Mouse (Mus musculus) forelimb bud, embryonic 11.5 days (tissue): ENCODE measurements around the gene Tmem50a.

Experiments
- DNase-seq: peaks from one replicate; pipeline ENCODE4 v3.0.0-alpha.2; 2012; ENCODE audit warnings: low read depth, low spot score

Gene Tmem50a

GRCm38 (mm10) chr4:134914864-134915209, at the start of gene Tmem50a:
Gene Tmem50a, minus strand, starts transcription at chr4:134915024.
- DNase-seq, result peak; percentile 89

- DNase-seq, result peak; percentile 80
These were observed 48.4 kb upstream of the Tmem50a start for GRCm38 (mm10) chr4:134963021-134963776.

- DNase-seq, result peak; percentile 59
These were observed 41.5 kb upstream of the Tmem50a start for GRCm38 (mm10) chr4:134956328-134956727.

DNA sequence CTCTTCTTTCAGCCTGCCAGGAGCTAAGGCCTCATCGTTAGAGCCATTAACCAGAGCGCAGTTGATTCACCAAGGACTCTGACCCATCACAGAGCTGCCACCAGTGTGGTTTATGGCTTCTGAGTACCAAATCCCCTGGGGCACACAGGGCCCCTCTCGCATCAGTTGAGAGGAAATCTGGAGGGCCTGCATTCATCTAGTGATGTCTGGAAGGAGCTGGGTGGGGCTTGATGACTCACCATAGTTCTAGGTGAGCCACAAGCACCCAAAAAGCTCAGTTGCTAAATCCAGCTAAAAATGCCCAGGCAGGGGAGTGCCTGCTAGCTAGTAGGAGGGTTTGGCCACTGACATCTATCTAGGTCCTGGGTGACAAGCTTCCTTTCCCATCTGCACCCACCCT, 41.0 kb upstream of the Tmem50a start:
- DNase-seq, result no peak

GRCm38 (mm10) chr4:134955196-134955595, 40.4 kb upstream of the Tmem50a start:
- DNase-seq, result no peak

GRCm38 (mm10) chr4:134954461-134954860, 39.6 kb upstream of the Tmem50a start:
- DNase-seq, result no peak

DNA sequence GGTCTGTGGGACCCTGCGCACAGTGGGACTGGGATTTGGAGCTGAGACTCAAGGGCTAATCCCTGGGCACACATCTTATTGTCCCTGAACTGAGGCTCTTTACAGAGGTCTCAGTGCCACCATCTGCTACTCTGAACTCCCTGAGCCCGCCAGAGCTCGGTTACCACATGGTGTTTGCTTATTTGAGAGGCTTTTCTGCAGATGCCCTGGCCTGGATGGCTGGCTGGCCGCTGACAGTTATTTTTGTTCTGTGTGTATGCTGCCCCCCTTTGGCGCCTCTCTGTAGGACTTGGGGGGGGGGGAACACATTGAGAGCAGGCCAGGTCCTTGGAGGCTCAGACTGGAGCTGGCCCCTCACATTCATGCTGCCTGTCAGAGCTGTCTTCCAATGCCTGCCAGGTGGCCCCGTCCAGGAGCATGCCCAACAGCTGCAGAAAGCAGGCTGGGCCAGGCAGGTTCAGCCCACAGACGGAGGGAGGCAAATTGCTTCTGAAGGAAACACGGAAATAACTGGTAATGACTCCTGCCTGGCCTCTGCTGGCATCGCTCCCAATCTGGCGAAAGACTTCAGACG, 35.8 kb upstream of the Tmem50a start:
- DNase-seq, result peak; percentile 83

- DNase-seq, result peak; percentile 82
These were observed 31.4 kb upstream of the Tmem50a start for GRCm38 (mm10) chr4:134946024-134946744.

DNA sequence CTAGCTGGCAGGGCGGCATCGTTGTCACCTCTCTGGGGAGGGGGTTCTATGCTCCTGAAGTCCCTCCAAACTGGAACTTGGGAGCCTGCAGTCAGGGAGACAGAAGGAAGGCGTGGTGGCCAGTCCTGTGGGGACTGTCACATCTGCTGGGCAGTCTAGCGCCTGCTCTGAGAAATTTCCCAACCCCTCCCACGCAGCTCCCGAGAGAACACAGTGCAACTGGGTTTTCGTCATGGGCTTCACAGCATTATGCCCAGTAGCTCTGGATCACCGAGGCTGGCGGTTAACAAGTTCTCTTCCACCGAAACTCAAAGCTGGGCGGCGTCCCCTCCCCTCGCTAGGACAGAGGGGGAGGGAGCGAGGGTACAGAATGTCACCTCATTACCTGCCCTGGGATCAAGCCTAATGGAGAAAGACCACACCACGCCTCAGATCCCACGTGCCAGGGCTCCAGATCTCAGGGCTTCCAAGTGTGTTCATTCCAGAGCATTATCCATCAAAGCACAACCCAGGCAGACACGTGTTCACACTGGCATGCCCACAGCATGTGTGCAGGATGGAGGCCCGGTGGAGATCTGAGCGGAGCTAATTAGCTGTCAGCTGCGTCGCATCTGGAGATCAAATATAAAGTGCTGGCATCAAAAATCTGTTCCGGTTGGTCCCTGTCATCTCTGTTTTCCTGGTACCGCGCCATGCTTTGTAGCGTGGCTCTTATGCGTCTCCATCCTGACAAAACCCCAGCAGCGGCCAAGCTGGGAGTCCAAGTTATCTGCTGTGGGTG, 29.1 kb upstream of the Tmem50a start:
- DNase-seq, result no peak

DNA sequence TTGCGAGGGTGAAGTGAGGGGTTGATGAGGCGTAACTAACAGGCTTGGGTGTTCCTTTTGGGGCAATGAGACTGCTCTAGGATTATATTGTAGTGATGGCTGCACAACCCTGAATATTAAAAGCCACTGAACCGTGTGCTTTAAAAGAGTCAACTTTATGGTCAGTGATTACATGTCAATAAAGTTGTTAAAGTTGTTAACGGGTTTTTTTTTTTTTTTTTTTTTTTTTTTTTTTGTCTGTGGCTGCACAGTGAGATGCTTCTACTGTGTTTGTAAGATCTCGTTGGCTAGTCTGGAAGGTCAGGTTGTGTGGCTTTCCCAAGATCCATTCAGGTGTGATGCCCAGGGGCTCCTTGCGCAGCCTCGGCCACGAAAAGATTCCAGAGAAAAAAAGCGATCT, 25.1 kb upstream of the Tmem50a start:
- no peak for DNase-seq

DNA sequence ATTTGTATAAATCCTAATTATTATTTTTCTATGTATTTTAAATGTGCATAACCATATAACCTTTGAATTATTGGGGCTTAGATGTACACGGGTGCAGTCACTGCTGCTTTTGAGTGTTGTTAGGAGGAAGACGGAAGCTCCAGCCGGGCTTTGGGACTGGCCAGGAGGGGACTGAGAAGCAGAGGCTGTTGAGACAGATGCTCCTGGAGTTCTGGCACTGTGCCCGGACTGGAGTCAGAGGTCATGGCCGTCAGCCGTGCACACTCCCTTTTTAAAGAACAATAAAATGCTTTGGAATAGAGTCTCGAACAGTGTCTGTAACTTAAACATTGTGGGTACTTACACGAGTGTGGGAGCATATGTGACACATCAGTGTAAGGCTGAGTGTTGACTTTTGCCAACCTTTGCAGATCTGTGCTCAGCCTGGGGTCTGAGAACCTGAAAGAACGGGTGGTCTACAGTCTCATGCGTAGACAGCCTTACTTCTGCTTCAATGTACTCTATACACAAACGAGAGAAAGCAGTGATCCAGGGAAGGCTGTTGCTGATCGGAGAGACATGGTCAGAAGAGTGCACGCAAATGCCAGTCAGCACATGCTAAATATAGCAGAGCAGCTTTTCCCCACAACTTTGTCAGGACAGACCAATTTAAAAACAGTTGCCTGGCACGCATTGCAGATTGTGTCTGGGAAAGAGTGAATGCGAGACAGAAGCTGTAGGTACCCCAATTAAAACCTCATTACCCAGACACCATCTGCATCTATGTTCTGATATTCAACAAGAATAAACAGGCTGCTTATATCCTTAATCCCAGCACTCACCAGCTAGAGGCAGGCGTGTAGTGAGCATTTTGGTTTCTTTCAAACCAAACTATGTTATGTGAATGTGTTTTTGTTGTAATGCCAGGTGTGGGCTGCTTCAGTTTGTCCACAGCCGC, 22.7 kb upstream of the Tmem50a start:
- no peak for DNase-seq

DNA sequence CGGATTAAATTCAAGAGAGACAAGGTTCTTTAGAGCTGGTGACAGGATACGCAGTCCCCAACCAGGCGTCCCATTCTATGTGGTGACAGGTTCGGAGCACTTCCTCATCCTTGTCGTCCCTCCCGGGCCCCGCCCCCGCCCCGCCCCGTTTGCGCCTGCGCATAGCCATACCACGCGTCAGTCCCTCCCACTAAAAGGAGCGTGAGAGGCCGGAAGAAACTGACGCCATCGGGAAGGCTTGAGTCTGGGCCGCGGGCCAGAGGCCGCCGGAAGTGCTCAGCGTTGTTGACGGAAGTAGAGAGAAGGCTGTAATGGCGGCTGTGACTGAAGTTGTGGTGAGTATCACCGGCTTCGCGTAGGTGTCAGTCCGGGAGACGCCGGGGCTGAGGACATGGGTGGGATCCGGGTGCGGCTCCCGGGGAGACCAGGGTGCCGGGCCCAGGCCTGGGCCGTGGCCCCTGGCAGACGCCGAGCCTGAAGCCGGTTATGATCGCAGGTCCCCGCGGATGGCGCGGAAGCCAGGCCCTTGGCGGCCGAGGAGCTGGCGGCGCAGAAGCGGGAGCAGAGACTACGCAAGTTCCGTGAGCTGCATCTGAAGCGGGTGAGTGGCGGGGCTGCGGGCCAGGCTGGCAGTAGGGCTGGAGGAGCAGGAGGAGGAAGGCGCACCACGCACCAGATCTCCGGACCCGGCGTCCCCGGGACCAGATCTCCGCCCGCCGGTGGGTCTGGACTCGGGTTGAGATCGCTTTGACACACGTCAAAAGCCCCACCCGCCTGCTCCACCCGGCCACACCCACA, 16.1 kb upstream of the Tmem50a start, which contains the start of gene Syf2:
Gene Syf2, plus strand, starts transcription at position 215 of the 798 bp plus-strand sequence.
- DNase-seq, result peak; percentile 96

GRCm38 (mm10) chr4:134930190-134930589, 15.4 kb upstream of the Tmem50a start:
- no peak for DNase-seq

DNA sequence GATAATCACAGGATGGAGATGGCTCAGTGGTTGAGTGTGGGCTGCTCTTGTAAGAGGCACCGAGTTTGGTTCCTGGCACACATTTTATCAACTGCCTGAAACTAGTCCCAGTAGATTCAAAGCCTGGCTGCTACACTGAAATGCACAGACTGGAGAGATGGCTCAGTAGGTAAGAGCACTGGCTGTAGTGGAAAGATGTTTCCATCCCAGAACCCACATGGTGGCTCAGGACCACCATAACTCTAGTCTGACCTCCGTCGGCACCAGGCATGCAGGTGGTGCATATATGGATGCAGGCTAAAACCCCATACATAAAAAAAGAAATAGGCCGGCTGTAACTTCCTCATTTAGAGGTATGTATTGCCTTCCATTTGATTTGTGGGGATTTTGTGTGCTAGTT, 14.7 kb upstream of the Tmem50a start:
- no peak for DNase-seq

DNA sequence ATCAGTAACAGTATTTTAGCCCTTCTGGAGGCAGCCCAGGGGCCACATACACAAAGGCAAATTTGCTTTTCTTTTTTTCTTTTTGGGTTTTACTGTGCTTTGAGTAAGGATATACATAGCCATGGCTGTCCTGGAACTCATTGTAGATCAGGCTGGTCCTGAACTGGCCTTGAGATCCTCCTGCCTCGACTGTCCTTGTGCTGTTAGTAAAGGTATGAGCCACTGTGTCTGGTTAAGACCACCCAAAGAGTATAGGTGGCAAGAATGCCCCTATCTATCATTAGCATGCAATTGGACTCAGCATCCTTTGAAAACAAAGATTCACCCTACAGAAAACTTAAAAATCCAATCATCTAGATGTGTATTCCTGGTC, 13.6 kb upstream of the Tmem50a start:
- DNase-seq, result no peak

GRCm38 (mm10) chr4:134927815-134928463, 13.1 kb upstream of the Tmem50a start:
- no peak for DNase-seq

- no peak for DNase-seq
These were observed 10.4 kb upstream of the Tmem50a start for GRCm38 (mm10) chr4:134925206-134925605.

DNA sequence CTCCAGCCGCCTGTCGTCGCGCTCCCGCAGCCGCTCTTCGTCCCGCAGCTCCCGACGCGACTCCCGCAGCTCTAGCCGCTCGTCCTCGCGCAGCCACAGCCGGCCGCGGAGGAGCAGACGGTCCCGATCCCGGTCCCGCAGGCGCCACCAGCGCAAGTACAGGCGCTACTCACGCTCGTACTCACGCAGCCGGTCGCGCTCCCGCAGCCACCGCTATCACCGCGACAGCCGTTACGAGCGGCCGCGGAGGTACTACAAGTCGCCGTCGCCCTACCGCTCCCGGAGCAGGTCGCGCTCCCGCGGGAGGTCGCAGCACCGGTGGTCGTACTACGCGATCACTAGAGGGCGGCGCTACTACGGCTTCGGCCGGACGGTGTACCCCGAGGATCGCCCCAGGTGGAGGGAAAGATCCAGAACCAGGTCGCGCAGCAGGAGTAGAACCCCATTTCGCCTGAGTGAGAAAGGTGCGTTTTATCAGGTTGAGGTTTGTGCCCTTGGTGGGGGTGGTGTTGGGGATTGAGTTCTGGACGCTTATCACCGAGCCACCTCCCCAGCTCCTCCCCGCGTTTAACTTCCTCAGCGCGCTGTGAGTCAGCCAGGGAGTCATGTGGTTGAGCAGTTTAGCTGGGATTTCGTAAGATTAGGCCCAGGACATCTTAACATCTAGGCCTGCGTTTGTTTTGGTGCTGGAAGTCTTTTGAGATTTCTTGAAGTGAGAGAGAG, 9.4 kb upstream of the Tmem50a start:
- DNase-seq, result no peak
